Mouse (Mus musculus) stomach, postnatal 0 days (tissue): ENCODE data around the gene Ankrd60. TPM values are rescaled to one million over a fixed set of nuclear protein-coding genes. Genes with fewer than 3 reads are reported as not detected.
A peak's percentile ranks its signal among the peaks of the same experiment; 100 is the strongest.

Source experiments
- ATAC-seq: fragments of 200-750 bp; cut with Nextera tagmentation; 2 replicates; pipeline ENCODE4 v1.8.0; 2017; ENCODE audit not compliant: low FRiP score, low TSS enrichment
- DNase-seq: peaks from one replicate; pipeline ENCODE4 v3.0.0-alpha.2; 2016; ENCODE audit warnings: low spot score
- H3K27ac ChIP-seq: fragments of 300-500 bp; sonication (generic); replicated peaks from 2 replicates; pipeline ENCODE4 v1.5.1; 2014; ENCODE audit warnings: mild to moderate bottlenecking, control low read depth
- H3K27me3 ChIP-seq: fragments of 300-500 bp; sonication (generic); 2 replicates; pipeline ENCODE4 v1.6.1; 2014; ENCODE audit warnings: low read length; ENCODE audit not compliant: control insufficient read depth, insufficient read depth
- H3K36me3 ChIP-seq: fragments of 300-500 bp; sonication (generic); 2 replicates; pipeline ENCODE4 v1.6.1; 2014; ENCODE audit warnings: low read length, mixed read lengths; ENCODE audit not compliant: control insufficient read depth, insufficient read depth
- H3K4me1 ChIP-seq: fragments of 300-500 bp; sonication (generic); replicated peaks from 2 replicates; pipeline ENCODE4 v1.6.1; 2014; ENCODE audit warnings: antibody characterized with exemption; ENCODE audit not compliant: control insufficient read depth, insufficient read depth
- H3K4me2 ChIP-seq: fragments of 300-500 bp; sonication (generic); replicated peaks from 2 replicates; pipeline ENCODE4 v1.6.1; 2014; ENCODE audit warnings: low read depth, mild to moderate bottlenecking, control low read depth, moderate library complexity
- H3K4me3 ChIP-seq: fragments of 300-500 bp; sonication (generic); 2 replicates; pipeline ENCODE4 v1.5.1; 2014; ENCODE audit warnings: low read depth, low read length, control low read depth
- H3K9ac ChIP-seq: fragments of 300-500 bp; sonication (generic); 2 replicates; pipeline ENCODE4 v1.6.1; 2014; ENCODE audit warnings: mild to moderate bottlenecking, low read length, control low read depth, mixed read lengths
- H3K9me3 ChIP-seq: fragments of 300-500 bp; sonication (generic); 2 replicates; pipeline ENCODE4 v1.6.1; 2016; ENCODE audit warnings: low read length; ENCODE audit not compliant: control insufficient read depth
- CTCF ChIP-seq: IDR thresholded peaks from 2 replicates; pipeline ENCODE4 v1.5.1; 2016; ENCODE audit warnings: antibody characterized with exemption, low read depth, mild to moderate bottlenecking, moderate library complexity
- EP300 ChIP-seq: optimal IDR thresholded peaks from 2 replicates; pipeline ENCODE3; 2016; ENCODE audit warnings: antibody characterized with exemption
- WGBS: fragments of 180-500 bp; shearing (Covaris S2); extraction: QIAGEN DNeasy Blood & Tissue Kit; methylation state at CpG from one replicate; pipeline ENCODE4 v1.1.7; 2014; 5-methylcytosine and 5-hydroxymethylcytosine counted together
- polyA plus RNA-seq: library from polyadenylated mRNA; unstranded; fragments of >200 nt; fragmentation: Nextera tagmentation; extraction: Ambion mirVana; gene quantifications from 2 replicates; pipeline ENCODE4 v1.2.1, GENCODE M21; 2015

Ankrd60 gene
- polyA plus RNA-seq, result not detected in 2 replicates

GRCm38 (mm10) chr2:173577669-173578557, at the start of gene Ankrd60:
Ankrd60 (minus strand) TSS chr2:173578365.
- DNase-seq (peak; percentile 40), ATAC-seq (peak; percentile 64)
- H3K4me3 ChIP-seq, result peak within 1 kb of the TSS; percentile 35
- H3K9ac ChIP-seq, result peak within 1 kb of the TSS; percentile 35
- H3K27me3 ChIP-seq, result no peaks in the 10 kb centered on the region
- no peaks in the 10 kb centered on the region for H3K9me3 ChIP-seq
- no peak within 1 kb of the TSS for H3K27ac ChIP-seq
- 12% methylated on average over 38 of the region's 58 CpGs for WGBS
- H3K36me3 ChIP-seq, result no peaks in the 10 kb centered on the region
- TF ChIP-seq EP300 (no peak), CTCF (0 out of 2 replicates have a peak, but pooled peaks have one; percentile 5)
- peak within 1 kb of the TSS; percentile 72 for H3K4me2 ChIP-seq
- no peaks in the 10 kb centered on the region for H3K4me1 ChIP-seq

GRCm38 (mm10) chr2:173625786-173626185, 47.6 kb upstream of the Ankrd60 start:
- no peak for ATAC-seq
- TF ChIP-seq CTCF (no peak), EP300 (no peak)
- Histone ChIP-seq H3K27ac (no peak overlapping the region), H3K4me3 (no peak overlapping the region), H3K27me3 (no peaks in the 10 kb centered on the region), H3K4me2 (no peak overlapping the region), H3K9ac (no peak overlapping the region), H3K9me3 (no peaks in the 10 kb centered on the region), H3K36me3 (no peaks in the 10 kb centered on the region), H3K4me1 (no peaks in the 10 kb centered on the region)
- WGBS, result 94% methylated on average over 3 of the region's 3 CpGs
- DNase-seq, result no peak

- DNase-seq, result no peak
- Histone ChIP-seq H3K9me3 (no peaks in the 10 kb centered on the region), H3K4me1 (no peaks in the 10 kb centered on the region), H3K36me3 (no peaks in the 10 kb centered on the region), H3K4me3 (no peak overlapping the region), H3K27me3 (no peaks in the 10 kb centered on the region), H3K9ac (no peak overlapping the region), H3K27ac (no peak overlapping the region), H3K4me2 (no peak overlapping the region)
- 86% methylated on average over 7 of the region's 7 CpGs for WGBS
- TF ChIP-seq CTCF (no peak), EP300 (no peak)
- no peak for ATAC-seq
Measured at GRCm38 (mm10) chr2:173624667-173625066, 46.5 kb upstream of the Ankrd60 start.

GRCm38 (mm10) chr2:173622173-173622601, 44.0 kb upstream of the Ankrd60 start:
- no peaks in the 10 kb centered on the region for H3K36me3 ChIP-seq
- H3K4me2 ChIP-seq, result no peak overlapping the region
- no peak for TF ChIP-seq CTCF
- no peak for TF ChIP-seq EP300
- ATAC-seq, result no peak
- DNase-seq, result no peak
- no peaks in the 10 kb centered on the region for H3K9me3 ChIP-seq
- H3K4me3 ChIP-seq, result no peak overlapping the region
- no peaks in the 10 kb centered on the region for H3K27me3 ChIP-seq
- H3K4me1 ChIP-seq, result no peaks in the 10 kb centered on the region
- no peak overlapping the region for H3K9ac ChIP-seq
- no peak overlapping the region for H3K27ac ChIP-seq
- WGBS, result 63% methylated on average over 7 of the region's 7 CpGs

GRCm38 (mm10) chr2:173620645-173621044, 42.5 kb upstream of the Ankrd60 start:
- 90% methylated on average over 4 of the region's 4 CpGs for WGBS
- TF ChIP-seq EP300 (no peak), CTCF (peak; percentile 60)
- Histone ChIP-seq H3K9ac (no peak overlapping the region), H3K9me3 (no peaks in the 10 kb centered on the region), H3K27me3 (no peaks in the 10 kb centered on the region), H3K27ac (no peak overlapping the region), H3K36me3 (no peaks in the 10 kb centered on the region), H3K4me1 (no peaks in the 10 kb centered on the region), H3K4me2 (no peak overlapping the region), H3K4me3 (no peak overlapping the region)
- DNase-seq (no peak), ATAC-seq (0 out of 2 replicates have a peak, but pooled peaks have one; percentile 32)

GRCm38 (mm10) chr2:173619132-173619531, 41.0 kb upstream of the Ankrd60 start:
- Histone ChIP-seq H3K36me3 (no peaks in the 10 kb centered on the region), H3K4me3 (no peak overlapping the region), H3K27me3 (no peaks in the 10 kb centered on the region), H3K9me3 (no peaks in the 10 kb centered on the region), H3K9ac (no peak overlapping the region), H3K4me2 (no peak overlapping the region), H3K4me1 (no peaks in the 10 kb centered on the region), H3K27ac (no peak overlapping the region)
- ATAC-seq (no peak), DNase-seq (no peak)
- 92% methylated on average over 5 of the region's 5 CpGs for WGBS
- TF ChIP-seq CTCF (no peak), EP300 (no peak)
